Mouse (Mus musculus): Measurements from ENCODE around the gene Rexo4.

DNA sequence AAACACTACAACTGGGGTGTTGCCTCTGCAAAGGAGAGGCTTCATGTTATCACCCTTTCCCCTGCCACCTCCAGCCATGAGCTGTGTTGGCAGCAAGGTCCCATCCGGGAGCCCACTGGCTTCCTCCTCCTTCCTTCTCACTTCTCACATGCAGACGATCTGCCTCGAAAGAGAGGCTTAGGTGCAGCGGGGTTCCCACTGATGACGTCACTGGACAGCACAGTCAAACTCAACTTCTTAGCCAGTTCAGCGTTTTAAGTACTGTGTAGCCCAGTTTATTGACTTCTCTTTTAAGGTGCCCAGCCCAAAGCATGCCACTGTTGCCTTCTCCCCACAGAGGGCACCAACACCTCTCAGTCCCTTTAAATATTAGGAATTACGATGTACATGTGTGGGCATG is 43.5 kb upstream of the Rexo4 start:
- no peak for TF ChIP-seq CTCF (conservative IDR thresholded peaks at IDR 0.05; ENCODE audit: insufficient read depth, insufficient read length, low read depth, low read length)
- no peak for TF ChIP-seq POLR2A (IDR thresholded peaks at IDR 0.05; ENCODE audit: low read depth, low read length)
